Mouse (Mus musculus) neural tube, embryonic 14.5 days (tissue): Measurements from ENCODE around the gene Olfr746. TPM values are rescaled to one million over a fixed set of nuclear protein-coding genes. Genes with fewer than 3 reads are reported as not detected.

ENCODE experiments used
- ATAC-seq: fragments of 200-750 bp; cut with Nextera tagmentation; 2 replicates; pipeline ENCODE4 v1.8.0; 2017; ENCODE audit warnings: low read depth, mild to moderate bottlenecking, moderate TSS enrichment, moderate library complexity
- H3K27ac ChIP-seq: fragments of 300-500 bp; sonication (generic); 2 replicates; pipeline ENCODE4 v1.5.1; 2014; ENCODE audit warnings: low read depth, mild to moderate bottlenecking, control low read depth, low read length, moderate library complexity, mixed read lengths
- H3K27me3 ChIP-seq: fragments of 300-500 bp; sonication (generic); 2 replicates; pipeline ENCODE4 v1.6.1; 2014; ENCODE audit warnings: low read length; ENCODE audit not compliant: control insufficient read depth, insufficient read depth
- H3K36me3 ChIP-seq: fragments of 300-500 bp; sonication (generic); 2 replicates; pipeline ENCODE4 v1.6.1; 2014; ENCODE audit warnings: low read length, mixed read lengths; ENCODE audit not compliant: control insufficient read depth, insufficient read depth
- H3K4me1 ChIP-seq: fragments of 300-500 bp; sonication (generic); 2 replicates; pipeline ENCODE4 v1.6.1; 2014; ENCODE audit warnings: low read length; ENCODE audit not compliant: control insufficient read depth, insufficient read depth
- H3K4me2 ChIP-seq: fragments of 300-500 bp; sonication (generic); 2 replicates; pipeline ENCODE4 v1.6.1; 2014; ENCODE audit warnings: mild to moderate bottlenecking, low read depth, low read length, control low read depth
- H3K4me3 ChIP-seq: fragments of 300-500 bp; sonication (generic); 2 replicates; pipeline ENCODE4 v1.5.1; 2014; ENCODE audit warnings: low read depth, low read length, control low read depth, mixed read lengths
- H3K9ac ChIP-seq: fragments of 300-500 bp; sonication (generic); replicated peaks from 2 replicates; pipeline ENCODE4 v1.6.1; 2014; ENCODE audit warnings: low read depth, mild to moderate bottlenecking, control low read depth, low read length, mixed read lengths
- H3K9me3 ChIP-seq: fragments of 300-500 bp; sonication (generic); 2 replicates; pipeline ENCODE4 v1.6.1; 2016; ENCODE audit warnings: low read length; ENCODE audit not compliant: control insufficient read depth
- WGBS: fragments of 180-500 bp; shearing (Covaris S2); extraction: QIAGEN DNeasy Blood & Tissue Kit; methylation state at CpG from one replicate; pipeline ENCODE4 v1.1.7; 2014; 5-methylcytosine and 5-hydroxymethylcytosine counted together
- polyA plus RNA-seq: library from polyadenylated mRNA; unstranded; fragments of >200 nt; fragmentation: Nextera tagmentation; extraction: Ambion mirVana; gene quantifications from 2 replicates; pipeline ENCODE4 v1.2.1, GENCODE M21; 2014

Gene Olfr746
- polyA plus RNA-seq, result not detected in 2 replicates

DNA sequence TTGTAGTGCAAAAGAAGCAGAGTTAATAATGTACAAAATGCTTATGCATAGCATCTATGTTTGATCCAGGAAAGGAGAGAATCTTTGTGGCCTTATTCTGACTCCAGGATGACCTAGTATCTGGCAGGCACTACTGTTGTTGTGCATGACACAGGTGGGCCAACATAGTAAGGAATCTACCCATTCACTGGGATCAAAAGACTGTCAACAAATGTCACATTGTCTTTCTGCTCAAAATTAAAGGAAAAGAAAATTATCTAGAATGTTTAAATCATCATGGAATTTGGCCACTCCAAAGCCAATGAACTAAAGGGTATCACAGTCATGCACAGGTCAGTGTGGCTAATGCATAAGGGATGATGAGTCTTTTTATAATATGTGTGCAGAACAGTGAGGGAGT lies at the start of gene Olfr746:
Gene Olfr746, plus strand, starts transcription at position 301 of the 400 bp plus-strand sequence.
- Histone ChIP-seq H3K9me3 (no peaks in the 10 kb centered on the region; the same call in 1 of the 2 replicates), H3K4me1 (no peaks in the 10 kb centered on the region), H3K4me2 (no peak within 1 kb of the TSS), H3K27me3 (no peaks in the 10 kb centered on the region), H3K36me3 (no peaks in the 10 kb centered on the region), H3K4me3 (no peak within 1 kb of the TSS), H3K9ac (no peak within 1 kb of the TSS), H3K27ac (no peak within 1 kb of the TSS)
- no peak for ATAC-seq

GRCm38 (mm10) chr14:50614579-50614978 lies 32.3 kb upstream of the Olfr746 start, which contains the start of gene Olfr744:
Gene Olfr744 (plus strand): TSS chr14:50614879.
- H3K4me1 ChIP-seq, result no peaks in the 10 kb centered on the region
- ATAC-seq, result no peak
- no peaks in the 10 kb centered on the region; the same call in 1 of the 2 replicates for H3K9me3 ChIP-seq
- 95% methylated on average over 2 of the region's 2 CpGs for WGBS
- no peaks in the 10 kb centered on the region for H3K27me3 ChIP-seq
- H3K27ac ChIP-seq, result no peak within 1 kb of the TSS
- H3K4me2 ChIP-seq, result no peak within 1 kb of the TSS
- no peak within 1 kb of the TSS for H3K4me3 ChIP-seq
- H3K36me3 ChIP-seq, result no peaks in the 10 kb centered on the region
- no peak within 1 kb of the TSS for H3K9ac ChIP-seq

- H3K4me2 ChIP-seq, result no peak within 1 kb of the TSS
These were observed 7.8 kb upstream of the Olfr746 start, which contains the start of gene Olfr745 for GRCm38 (mm10) chr14:50639088-50639487. Gene Olfr745 (plus strand): TSS chr14:50639388.

GRCm38 (mm10) chr14:50693106-50693505 lies 46.2 kb downstream of the Olfr746 start, which contains the start of gene Olfr747:
Gene Olfr747 (minus strand): TSS chr14:50693206.
- 93% methylated on average over 3 of the region's 3 CpGs for WGBS
- no peaks in the 10 kb centered on the region for H3K27me3 ChIP-seq
- no peaks in the 10 kb centered on the region for H3K9me3 ChIP-seq
- H3K9ac ChIP-seq, result no peak within 1 kb of the TSS
- H3K27ac ChIP-seq, result no peak within 1 kb of the TSS
- H3K4me1 ChIP-seq, result no peaks in the 10 kb centered on the region
- no peak for ATAC-seq
- no peaks in the 10 kb centered on the region for H3K36me3 ChIP-seq
- no peak within 1 kb of the TSS for H3K4me3 ChIP-seq
- H3K4me2 ChIP-seq, result no peak within 1 kb of the TSS

More at GRCm38 (mm10) chr14:50639088-50639487, 7.8 kb upstream of the Olfr746 start, which contains the start of gene Olfr745:
- H3K4me3 ChIP-seq, result no peak within 1 kb of the TSS
- ATAC-seq, result no peak
- no peak within 1 kb of the TSS for H3K9ac ChIP-seq
- no peak within 1 kb of the TSS for H3K27ac ChIP-seq
- WGBS, result 80% methylated on average over 2 of the region's 2 CpGs
- no peaks in the 10 kb centered on the region for H3K4me1 ChIP-seq
- H3K9me3 ChIP-seq, result no peaks in the 10 kb centered on the region
- H3K27me3 ChIP-seq, result no peaks in the 10 kb centered on the region
- H3K36me3 ChIP-seq, result no peaks in the 10 kb centered on the region

Other genes starting within 250 kb of the Olfr746 start
- gene Olfr738, start 239.5 kb upstream of the Olfr746 start, polyA plus RNA-seq, result not detected in 2 replicates
- not detected in 2 replicates for gene Olfr739, start 228.5 kb upstream of the Olfr746 start, polyA plus RNA-seq
- gene Olfr740, start 201.5 kb upstream of the Olfr746 start, polyA plus RNA-seq, result not detected in 2 replicates
- gene Olfr741, start 174.3 kb upstream of the Olfr746 start, polyA plus RNA-seq, result not detected in 2 replicates
- gene Olfr742, start 143.5 kb upstream of the Olfr746 start, polyA plus RNA-seq, result not detected in 2 replicates
- gene Olfr743, start 125.2 kb upstream of the Olfr746 start, polyA plus RNA-seq, result not detected in 2 replicates
- not detected in 2 replicates for gene Olfr744, start 32.2 kb upstream of the Olfr746 start, polyA plus RNA-seq
- not detected in 2 replicates for gene Olfr745, start 7.7 kb upstream of the Olfr746 start, polyA plus RNA-seq
- gene Olfr747, start 46.1 kb downstream of the Olfr746 start, polyA plus RNA-seq, result not detected in 2 replicates
- gene Olfr748, start 60.3 kb downstream of the Olfr746 start, polyA plus RNA-seq, result not detected in 2 replicates
- not detected in 2 replicates for gene Olfr749, start 98.0 kb downstream of the Olfr746 start, polyA plus RNA-seq
- 118 and 131 TPM in 2 replicates for gene Ttc5, start 138.4 kb downstream of the Olfr746 start, polyA plus RNA-seq
- gene Ccnb1ip1, start 160.6 kb downstream of the Olfr746 start, polyA plus RNA-seq, result not detected in 2 replicates
- 43.7 and 51.5 TPM in 2 replicates for gene Parp2, start 160.8 kb downstream of the Olfr746 start, polyA plus RNA-seq
- 3.1 and 6.1 TPM in 2 replicates for gene Tep1, start 223.5 kb downstream of the Olfr746 start, polyA plus RNA-seq